Mouse (Mus musculus): ENCODE measurements around the gene Snx7.

DNA sequence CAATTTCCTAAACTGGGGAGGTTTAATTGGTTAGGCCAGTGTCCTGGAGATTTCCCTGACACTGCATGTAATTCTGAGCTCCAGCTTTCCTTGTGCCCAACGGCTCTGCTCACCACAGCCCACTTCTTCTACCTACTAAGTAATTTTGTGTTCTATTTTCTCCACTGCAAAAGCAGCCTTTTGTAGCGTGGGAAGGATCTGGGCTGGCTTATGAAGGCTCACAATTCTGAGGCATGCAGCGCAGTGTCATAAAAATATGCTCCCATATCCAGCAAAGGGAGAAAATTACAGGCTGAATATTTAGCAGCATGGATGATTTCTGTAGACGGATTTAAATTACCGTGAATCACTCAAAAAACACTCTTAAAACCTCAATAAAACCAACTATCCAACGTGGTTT is 19.9 kb downstream of the Snx7 start:
- TF ChIP-seq CTCF (IDR thresholded peaks at IDR 0.05; ENCODE audit: borderline replicate concordance, insufficient read depth, low read depth, low read length) (no peak), POLR2A (IDR thresholded peaks at IDR 0.05; ENCODE audit: borderline replicate concordance, insufficient read depth, low read length) (no peak)

Measured in cerebellum, adult 2 months (tissue).